Mouse (Mus musculus) forebrain, embryonic 14.5 days (tissue): ENCODE measurements at regions not wholly inside any gene's neighbourhood (a gene's known extent, or its start where the extent isn't known, plus 50 kb on each side); places are given as distances from the start of the nearest gene placed in this dataset.

Experiments
- ATAC-seq: fragments of 200-750 bp; cut with Nextera tagmentation; 2 replicates; pipeline ENCODE4 v1.8.0; 2017; ENCODE audit warnings: mild to moderate bottlenecking, moderate library complexity
- DNase-seq: peaks from one replicate; pipeline ENCODE4 v3.0.0-alpha.2; 2015; ENCODE audit warnings: low spot score
- H3K27ac ChIP-seq: fragments of 300-500 bp; sonication (generic); 2 replicates; pipeline ENCODE4 v1.5.1; 2014; ENCODE audit warnings: low read depth, mild to moderate bottlenecking, control low read depth, low read length, moderate library complexity
- H3K27me3 ChIP-seq: fragments of 300-500 bp; sonication (generic); replicated peaks from 2 replicates; pipeline ENCODE4 v1.6.1; 2014; ENCODE audit warnings: low read length, control low read depth, mixed read lengths; ENCODE audit not compliant: control insufficient read depth, insufficient read depth
- H3K36me3 ChIP-seq: fragments of 300-500 bp; sonication (generic); 2 replicates; pipeline ENCODE4 v1.6.1; 2014; ENCODE audit warnings: low read length, control low read depth; ENCODE audit not compliant: control insufficient read depth, insufficient read depth
- H3K4me1 ChIP-seq: fragments of 300-500 bp; sonication (generic); 2 replicates; pipeline ENCODE4 v1.6.1; 2014; ENCODE audit warnings: antibody characterized with exemption, low read length, control low read depth; ENCODE audit not compliant: control insufficient read depth, insufficient read depth
- H3K4me2 ChIP-seq: fragments of 300-500 bp; sonication (generic); 2 replicates; pipeline ENCODE4 v1.6.1; 2014; ENCODE audit warnings: mild to moderate bottlenecking, control low read depth, low read length
- H3K4me3 ChIP-seq: fragments of 300-500 bp; sonication (generic); 2 replicates; pipeline ENCODE4 v1.5.1; 2014; ENCODE audit warnings: low read depth, low read length, control low read depth
- H3K9ac ChIP-seq: fragments of 300-500 bp; sonication (generic); 2 replicates; pipeline ENCODE4 v1.6.1; 2014; ENCODE audit warnings: mild to moderate bottlenecking, low read length, control low read depth, moderate library complexity
- H3K9me3 ChIP-seq: fragments of 300-500 bp; sonication (generic); replicated peaks from 2 replicates; pipeline ENCODE4 v1.6.1; 2016; ENCODE audit warnings: low read length, control low read depth, mixed read lengths; ENCODE audit not compliant: control insufficient read depth
- WGBS: fragments of 180-500 bp; shearing (Covaris S2); extraction: QIAGEN DNeasy Blood & Tissue Kit; methylation state at CpG from one replicate; pipeline ENCODE4 v1.1.7; 2014; 5-methylcytosine and 5-hydroxymethylcytosine counted together

DNA sequence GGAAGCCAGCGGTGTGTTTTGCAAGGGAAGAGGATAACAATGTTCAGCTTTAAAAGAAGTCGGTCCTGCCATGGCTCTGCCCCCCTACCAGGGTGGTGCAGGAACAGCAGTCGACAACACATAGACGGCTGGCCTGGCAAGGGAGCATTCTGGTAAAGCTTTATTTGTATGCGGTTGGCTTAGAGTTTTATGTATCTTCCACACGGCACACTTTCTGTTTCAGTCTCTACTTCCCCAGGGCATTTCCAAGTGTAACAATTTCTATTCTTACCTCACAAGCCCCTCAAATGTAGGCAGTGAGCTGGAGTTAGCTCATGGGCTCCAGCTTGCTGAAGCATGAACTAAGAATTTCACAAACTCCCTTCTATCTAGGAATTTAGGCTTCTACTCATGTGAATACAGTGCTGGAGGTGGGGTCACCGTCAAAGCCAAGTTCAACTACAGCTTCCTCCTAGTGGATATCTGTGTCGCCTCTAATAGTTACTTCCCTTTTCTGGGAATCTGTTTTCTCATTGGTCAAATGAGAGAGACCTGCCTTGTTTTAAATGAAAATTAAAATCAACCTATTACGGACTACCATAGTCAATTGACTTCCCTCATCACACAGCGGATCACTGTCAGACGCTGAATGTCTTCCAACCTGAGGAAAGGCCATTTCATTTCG, 190.2 kb upstream of the Dynlrb2 start:
- WGBS = 84% methylated on average over 12 of the region's 12 CpGs
- no peaks in the 10 kb centered on the region for H3K36me3 ChIP-seq
- H3K4me2 ChIP-seq = no peak overlapping the region
- DNase-seq (no peak), ATAC-seq (no peak)
- no peak overlapping the region for H3K9ac ChIP-seq
- no peak overlapping the region for H3K4me3 ChIP-seq
- H3K27me3 ChIP-seq = no peaks in the 10 kb centered on the region
- H3K4me1 ChIP-seq = peaks cover 7% of the 10 kb centered on the region; the same call in 1 of the 2 replicates
- H3K9me3 ChIP-seq = no peaks in the 10 kb centered on the region
- H3K27ac ChIP-seq = no peak overlapping the region

DNA sequence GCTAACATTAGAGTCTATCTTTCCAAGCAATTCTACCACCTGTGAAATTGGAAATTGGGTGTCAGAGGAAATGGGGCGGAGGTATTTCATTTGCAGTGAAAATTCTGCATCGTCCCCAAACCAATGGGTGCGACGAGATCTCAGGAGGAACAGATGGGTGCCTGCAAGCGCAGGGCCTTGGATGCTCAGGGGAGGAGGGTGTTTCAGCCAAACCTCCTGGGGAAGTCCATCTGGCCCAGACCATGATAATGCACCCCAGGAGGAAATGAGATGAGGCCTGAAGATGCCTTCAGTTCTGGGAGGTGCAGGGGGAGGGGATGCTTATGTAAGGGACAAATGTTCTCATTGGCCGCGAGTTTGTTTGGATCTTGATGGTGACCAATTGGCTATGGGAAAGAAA, 205.9 kb upstream of the Dynlrb2 start:
- no peak overlapping the region for H3K27ac ChIP-seq
- H3K4me1 ChIP-seq = no peaks in the 10 kb centered on the region
- 89% methylated on average over 7 of the region's 7 CpGs for WGBS
- DNase-seq (no peak), ATAC-seq (no peak)
- H3K4me2 ChIP-seq = no peak overlapping the region
- no peak overlapping the region for H3K9ac ChIP-seq
- H3K9me3 ChIP-seq = no peaks in the 10 kb centered on the region
- H3K36me3 ChIP-seq = no peaks in the 10 kb centered on the region
- H3K27me3 ChIP-seq = no peaks in the 10 kb centered on the region
- H3K4me3 ChIP-seq = no peak overlapping the region

DNA sequence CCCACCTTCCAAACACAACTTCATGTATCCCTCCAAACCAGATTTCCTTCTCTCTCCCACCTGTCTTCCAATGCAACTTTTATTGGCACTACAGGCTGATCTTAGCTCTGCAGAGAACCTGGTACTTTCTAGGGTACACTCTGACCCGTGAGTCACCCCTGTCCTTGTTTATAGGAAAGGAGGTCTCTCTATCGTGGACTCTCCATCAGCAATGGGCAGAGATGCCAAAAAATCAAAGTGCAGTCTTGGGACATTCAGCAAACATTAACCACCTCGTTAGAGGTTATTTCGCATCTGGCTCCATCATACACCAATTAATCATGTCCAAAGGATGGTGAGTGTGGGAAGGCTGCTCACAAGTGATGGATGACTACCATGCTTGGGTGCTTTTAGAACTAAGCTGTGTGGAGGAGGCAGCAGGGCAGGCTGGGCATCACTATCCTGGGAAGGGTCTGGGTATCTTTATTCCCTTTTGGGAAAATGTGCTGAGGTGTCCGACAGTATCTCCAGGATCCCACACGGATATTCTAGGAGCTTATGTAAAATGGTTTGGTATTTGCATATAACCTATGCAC, 214.0 kb upstream of the Dynlrb2 start:
- Histone ChIP-seq H3K9ac (no peak overlapping the region), H3K4me2 (no peak overlapping the region), H3K4me3 (no peak overlapping the region), H3K4me1 (no peaks in the 10 kb centered on the region), H3K9me3 (no peaks in the 10 kb centered on the region), H3K27ac (no peak overlapping the region), H3K36me3 (no peaks in the 10 kb centered on the region), H3K27me3 (no peaks in the 10 kb centered on the region)
- DNase-seq (no peak), ATAC-seq (no peak)
- 86% methylated on average over 6 of the region's 6 CpGs for WGBS

DNA sequence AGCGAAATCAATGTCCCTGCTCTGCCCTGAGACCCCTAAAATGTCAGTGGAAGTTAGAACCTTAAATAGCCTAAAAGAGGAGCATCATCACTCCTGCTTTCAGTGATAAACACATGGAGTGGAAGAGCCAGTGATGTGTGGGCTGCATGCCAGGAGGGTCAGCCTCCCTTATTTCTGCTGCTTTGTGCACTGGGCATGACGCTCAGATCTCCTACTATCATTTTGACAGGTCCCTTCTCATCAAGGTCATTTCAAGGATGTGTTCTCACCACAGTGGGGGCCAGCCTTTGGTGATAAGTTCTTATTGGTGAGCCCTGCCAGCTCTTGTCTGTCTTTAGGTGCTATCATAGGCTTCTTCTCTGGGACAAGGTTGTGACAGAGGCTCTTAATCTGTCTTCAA, 215.5 kb upstream of the Dynlrb2 start:
- DNase-seq (no peak), ATAC-seq (no peak)
- Histone ChIP-seq H3K9me3 (no peaks in the 10 kb centered on the region), H3K27ac (no peak overlapping the region), H3K36me3 (no peaks in the 10 kb centered on the region), H3K4me1 (no peaks in the 10 kb centered on the region), H3K27me3 (no peaks in the 10 kb centered on the region), H3K4me3 (no peak overlapping the region), H3K4me2 (no peak overlapping the region), H3K9ac (no peak overlapping the region)
- 82% methylated on average over 2 of the region's 2 CpGs for WGBS

DNA sequence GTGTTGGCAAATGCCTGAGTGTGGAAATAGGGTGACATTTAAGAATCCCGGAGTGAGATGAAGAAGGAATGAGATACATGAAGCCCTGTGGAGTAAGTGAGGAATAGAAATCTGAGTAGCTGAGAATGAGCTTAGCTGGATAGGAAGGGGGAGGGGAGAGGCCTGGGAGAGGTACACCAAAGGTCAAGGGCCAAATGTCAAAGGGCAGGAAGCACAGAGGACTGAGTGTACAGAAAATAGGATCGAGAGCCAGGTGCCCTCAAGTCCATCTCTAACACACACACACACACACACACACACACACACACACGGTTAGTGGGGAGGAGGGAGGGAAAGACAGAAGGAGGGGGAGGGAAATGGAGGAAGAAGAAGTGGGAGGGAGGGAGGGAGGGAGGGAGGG, 220.8 kb upstream of the Dynlrb2 start:
- Histone ChIP-seq H3K4me2 (no peak overlapping the region), H3K9me3 (no peaks in the 10 kb centered on the region), H3K27me3 (no peaks in the 10 kb centered on the region), H3K4me1 (no peaks in the 10 kb centered on the region), H3K4me3 (no peak overlapping the region), H3K36me3 (no peaks in the 10 kb centered on the region), H3K27ac (no peak overlapping the region), H3K9ac (no peak overlapping the region)
- DNase-seq (no peak), ATAC-seq (no peak)
- WGBS = 60% methylated on average over 2 of the region's 3 CpGs

DNA sequence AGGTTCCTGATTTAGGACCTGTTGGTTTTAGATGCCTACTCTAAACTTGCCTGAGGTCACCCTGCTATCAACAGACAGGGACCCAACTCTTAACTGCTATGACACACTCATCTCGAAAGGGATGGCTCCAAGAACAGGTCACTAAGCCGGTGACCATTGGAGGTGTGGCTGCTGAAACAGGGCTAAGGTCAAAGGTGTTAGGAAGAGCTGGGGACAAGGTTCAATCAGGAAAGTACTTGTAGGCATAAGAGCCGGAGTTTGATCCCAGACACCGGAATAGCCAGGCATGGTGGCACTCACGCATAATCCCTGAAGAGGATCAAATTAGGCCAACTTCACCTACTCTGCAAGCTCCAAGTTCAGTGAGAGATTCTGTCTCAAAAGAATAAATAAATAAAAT, 222.4 kb upstream of the Dynlrb2 start:
- Histone ChIP-seq H3K9ac (no peak overlapping the region), H3K36me3 (no peaks in the 10 kb centered on the region), H3K9me3 (no peaks in the 10 kb centered on the region), H3K27me3 (no peaks in the 10 kb centered on the region), H3K4me2 (no peak overlapping the region), H3K27ac (no peak overlapping the region), H3K4me3 (no peak overlapping the region), H3K4me1 (no peaks in the 10 kb centered on the region)
- ATAC-seq = no peak
- DNase-seq = no peak
- WGBS = 94% methylated on average over 5 of the region's 5 CpGs

DNA sequence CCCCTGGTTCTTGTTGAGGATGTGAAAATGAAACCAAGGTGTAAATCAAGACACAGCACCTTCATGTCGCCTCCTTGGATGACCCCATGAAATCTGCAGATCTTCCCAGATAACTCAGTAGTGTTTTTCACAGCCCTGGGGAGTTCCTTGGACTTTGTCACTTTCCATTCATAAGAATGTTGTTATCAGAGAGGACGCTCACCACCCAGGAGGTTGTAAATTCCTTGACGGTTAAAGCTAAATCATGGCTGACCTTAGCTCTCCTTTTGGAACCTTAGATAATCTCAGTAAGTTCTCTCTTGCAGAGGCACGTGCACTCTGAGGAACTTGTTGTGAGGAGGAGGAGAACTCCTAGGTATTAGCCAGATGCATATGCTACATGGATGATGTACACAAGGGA, 229.8 kb upstream of the Dynlrb2 start:
- WGBS = 91% methylated on average over 4 of the region's 4 CpGs
- DNase-seq (no peak), ATAC-seq (no peak)
- H3K36me3 ChIP-seq = no peaks in the 10 kb centered on the region
- no peaks in the 10 kb centered on the region for H3K9me3 ChIP-seq
- no peak overlapping the region for H3K4me2 ChIP-seq
- no peaks in the 10 kb centered on the region for H3K4me1 ChIP-seq
- H3K27ac ChIP-seq = no peak overlapping the region
- no peak overlapping the region for H3K9ac ChIP-seq
- H3K27me3 ChIP-seq = no peaks in the 10 kb centered on the region
- H3K4me3 ChIP-seq = no peak overlapping the region

DNA sequence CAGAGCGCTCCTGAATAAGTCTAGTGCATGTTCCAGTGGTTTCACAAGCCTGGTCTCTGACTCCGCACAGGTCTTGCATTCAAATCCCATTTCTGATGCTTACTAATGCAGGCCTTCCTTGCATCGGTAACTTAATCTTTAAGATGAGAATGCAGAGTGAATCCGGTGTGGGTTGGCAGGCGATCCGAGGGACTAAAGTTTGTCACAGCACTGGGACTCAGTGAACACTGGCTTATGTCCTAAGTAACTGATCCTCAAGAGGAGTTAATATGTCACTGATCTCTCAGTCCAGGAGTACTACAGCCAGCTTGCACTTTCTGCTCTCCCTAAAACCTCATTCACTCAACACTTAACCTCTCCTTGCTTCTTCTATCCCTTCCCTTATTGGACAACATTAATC, 233.5 kb upstream of the Dynlrb2 start:
- Histone ChIP-seq H3K36me3 (no peaks in the 10 kb centered on the region), H3K4me2 (no peak overlapping the region), H3K9me3 (no peaks in the 10 kb centered on the region), H3K27me3 (no peaks in the 10 kb centered on the region), H3K4me1 (peaks cover 4% of the 10 kb centered on the region; the same call in 1 of the 2 replicates), H3K4me3 (no peak overlapping the region), H3K9ac (no peak overlapping the region), H3K27ac (no peak overlapping the region)
- DNase-seq (no peak), ATAC-seq (no peak)
- WGBS = 91% methylated on average over 6 of the region's 6 CpGs

DNA sequence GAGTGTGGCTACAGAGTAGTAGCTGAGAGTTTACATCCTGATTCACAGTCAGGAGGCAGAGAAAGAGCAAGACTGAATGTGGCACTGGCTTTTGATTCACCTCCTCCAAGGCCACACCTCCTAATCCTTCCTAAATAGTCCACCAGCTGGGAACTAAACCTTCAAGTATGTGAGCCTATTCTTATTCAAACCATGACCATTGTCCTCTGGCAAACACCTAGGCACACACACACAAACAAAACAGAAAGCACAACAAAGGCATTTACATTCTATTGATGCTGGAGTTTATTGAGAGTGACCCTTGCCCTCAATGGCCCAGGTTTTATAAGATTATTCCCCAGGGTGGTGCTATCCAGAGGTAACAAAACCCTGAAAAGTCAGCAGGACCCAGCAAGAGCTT, 235.4 kb upstream of the Dynlrb2 start:
- Histone ChIP-seq H3K27me3 (no peaks in the 10 kb centered on the region), H3K9me3 (no peaks in the 10 kb centered on the region), H3K36me3 (no peaks in the 10 kb centered on the region), H3K4me1 (peaks cover 4% of the 10 kb centered on the region; the same call in 1 of the 2 replicates), H3K4me2 (no peak overlapping the region), H3K9ac (no peak overlapping the region), H3K4me3 (no peak overlapping the region), H3K27ac (no peak overlapping the region)
- DNase-seq = no peak
- ATAC-seq = no peak
